Mouse (Mus musculus) lung, adult 18-20 months (tissue): ENCODE results near the gene Stra8.
A peak's percentile ranks its signal among the peaks of the same experiment; 100 is the strongest.

Source experiments
- DNase-seq, 2 experiments: peaks; one replicate each; pipeline ENCODE4 v3.0.0; 2022; ENCODE audit warnings: mixed read lengths in 2 of 2

Gene Stra8

GRCm38 (mm10) chr6:34919956-34920355 is at the start of gene Stra8:
Stra8 (plus strand) TSS chr6:34920163.
- DNase-seq: no peak

GRCm38 (mm10) chr6:34870724-34871123 is 49.2 kb upstream of the Stra8 start:
- DNase-seq: no peak

- no peak for DNase-seq
Measured at GRCm38 (mm10) chr6:34871929-34872328, 48.0 kb upstream of the Stra8 start.

- DNase-seq: no peak
Measured at GRCm38 (mm10) chr6:34872871-34873270, 47.1 kb upstream of the Stra8 start.

GRCm38 (mm10) chr6:34874101-34874921 is 45.7 kb upstream of the Stra8 start:
- DNase-seq: peak; percentile 77 to 81

GRCm38 (mm10) chr6:34875268-34875761 is 44.6 kb upstream of the Stra8 start:
- DNase-seq: peak; percentile 44 to 50

GRCm38 (mm10) chr6:34875966-34876834 is 43.8 kb upstream of the Stra8 start:
- DNase-seq: no peak

- DNase-seq: no peak
Measured at GRCm38 (mm10) chr6:34876835-34877156, 43.2 kb upstream of the Stra8 start.

- peak; percentile 93 to 95 for DNase-seq
Measured at GRCm38 (mm10) chr6:34877509-34878321, 42.2 kb upstream of the Stra8 start, which contains the start of gene Cyren. Cyren (minus strand) TSS chr6:34878060.

GRCm38 (mm10) chr6:34879101-34879740 is 40.7 kb upstream of the Stra8 start:
- DNase-seq: no peak

GRCm38 (mm10) chr6:34879911-34880475 is 40.0 kb upstream of the Stra8 start:
- peak; percentile 63 to 64 for DNase-seq

- DNase-seq: no peak
Measured at GRCm38 (mm10) chr6:34884724-34885123, 35.2 kb upstream of the Stra8 start.

- no peak for DNase-seq
Measured at GRCm38 (mm10) chr6:34887131-34887850, 32.7 kb upstream of the Stra8 start.

- no peak for DNase-seq
Measured at GRCm38 (mm10) chr6:34889185-34889584, 30.8 kb upstream of the Stra8 start.

GRCm38 (mm10) chr6:34895569-34895968 is 24.4 kb upstream of the Stra8 start:
- no peak for DNase-seq

- no peak for DNase-seq
Measured at GRCm38 (mm10) chr6:34896168-34896780, 23.7 kb upstream of the Stra8 start.

GRCm38 (mm10) chr6:34899127-34899526 is 20.8 kb upstream of the Stra8 start:
- DNase-seq: no peak

- DNase-seq: no peak
Measured at GRCm38 (mm10) chr6:34900990-34901389, 19.0 kb upstream of the Stra8 start.

- DNase-seq: no peak
Measured at GRCm38 (mm10) chr6:34901911-34902444, 18.0 kb upstream of the Stra8 start.

GRCm38 (mm10) chr6:34902578-34902977 is 17.4 kb upstream of the Stra8 start:
- DNase-seq: peak in 1 of 2 experiments; percentile 64
